Mouse (Mus musculus): ENCODE data around the gene Susd1. TPM values are rescaled to one million over a fixed set of nuclear protein-coding genes. Genes with fewer than 3 reads are reported as not detected.

Susd1 gene
- polyA plus RNA-seq, 1 experiment: 8.8 TPM

DNA sequence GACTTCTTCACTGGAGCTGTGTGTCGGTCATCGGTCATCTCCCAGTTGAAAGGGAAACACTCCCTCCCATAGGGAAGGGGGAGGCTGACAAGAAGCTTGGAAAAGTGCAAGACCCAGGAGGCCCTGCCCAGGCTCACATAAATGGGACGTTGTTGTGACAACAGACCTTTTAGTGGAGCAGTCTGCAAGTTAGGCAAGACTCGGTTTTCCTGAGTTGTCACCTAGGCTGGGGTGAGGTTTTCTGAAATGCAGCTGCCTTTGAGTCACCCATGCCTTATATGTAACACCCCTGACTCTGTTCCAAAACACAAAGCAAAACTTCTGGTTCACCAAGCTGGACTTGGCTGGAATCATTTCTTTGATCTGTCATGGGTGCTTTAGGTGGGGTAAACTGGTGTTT lies 39.1 kb downstream of the Susd1 start:
- peak; percentile 27 for DNase-seq
- peaks cover 7% of the 10 kb centered on the region; the same call in 1 of the 2 replicates for H3K4me1 ChIP-seq (ENCODE audit: control insufficient read depth, insufficient read depth, low read length)
- WGBS: 50% methylated on average over 4 of the region's 4 CpGs
- no peaks in the 10 kb centered on the region for H3K36me3 ChIP-seq (ENCODE audit: control insufficient read depth, insufficient read depth, low read length)
- no peaks in the 10 kb centered on the region for H3K27me3 ChIP-seq (replicated peaks; ENCODE audit: control insufficient read depth, insufficient read depth, low read length)
- peak overlapping the region; percentile 47; the same call in 1 of the 2 replicates for H3K27ac ChIP-seq (ENCODE audit: insufficient read depth, low read depth, low read length)
- TF ChIP-seq CTCF (conservative IDR thresholded peaks at IDR 0.05; ENCODE audit: insufficient read depth, insufficient read length, low read depth, low read length): no peak
- no peak for TF ChIP-seq POLR2A (IDR thresholded peaks at IDR 0.05; ENCODE audit: low read depth, low read length)
- no peak overlapping the region for H3K4me3 ChIP-seq (ENCODE audit: insufficient read depth, low read depth, low read length)

DNA sequence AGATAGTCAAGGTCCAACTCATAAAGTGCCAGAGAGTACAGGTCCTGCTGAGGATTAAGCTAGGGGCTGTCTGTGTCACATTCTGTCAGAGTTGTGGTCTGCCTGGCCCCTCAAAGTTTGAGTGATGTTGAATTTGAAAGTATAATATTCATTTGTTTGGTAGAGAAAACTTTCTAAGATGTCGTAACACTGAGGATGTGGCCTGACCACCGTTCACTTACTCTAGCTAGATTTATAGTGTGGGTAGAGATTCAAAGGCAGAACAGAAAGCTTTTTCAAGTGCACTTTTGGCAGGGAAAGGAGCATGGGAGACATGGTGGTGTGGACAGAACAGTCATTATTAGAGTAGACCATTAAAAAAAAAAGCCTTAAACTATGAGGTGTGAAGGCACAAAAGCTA lies 42.9 kb downstream of the Susd1 start:
- H3K27ac ChIP-seq (ENCODE audit: insufficient read depth, low read depth, low read length): no peak overlapping the region
- TF ChIP-seq POLR2A (IDR thresholded peaks at IDR 0.05; ENCODE audit: low read depth, low read length) (no peak), CTCF (conservative IDR thresholded peaks at IDR 0.05; ENCODE audit: insufficient read depth, insufficient read length, low read depth, low read length) (no peak)
- no peaks in the 10 kb centered on the region for H3K36me3 ChIP-seq (ENCODE audit: control insufficient read depth, insufficient read depth, low read length)
- peaks cover 11% of the 10 kb centered on the region; the same call in 1 of the 2 replicates for H3K4me1 ChIP-seq (ENCODE audit: control insufficient read depth, insufficient read depth, low read length)
- no peak overlapping the region for H3K4me3 ChIP-seq (ENCODE audit: insufficient read depth, low read depth, low read length)
- no peaks in the 10 kb centered on the region for H3K27me3 ChIP-seq (replicated peaks; ENCODE audit: control insufficient read depth, insufficient read depth, low read length)
- DNase-seq: no peak
- WGBS: 94% methylated on average over 2 of the region's 2 CpGs

DNA sequence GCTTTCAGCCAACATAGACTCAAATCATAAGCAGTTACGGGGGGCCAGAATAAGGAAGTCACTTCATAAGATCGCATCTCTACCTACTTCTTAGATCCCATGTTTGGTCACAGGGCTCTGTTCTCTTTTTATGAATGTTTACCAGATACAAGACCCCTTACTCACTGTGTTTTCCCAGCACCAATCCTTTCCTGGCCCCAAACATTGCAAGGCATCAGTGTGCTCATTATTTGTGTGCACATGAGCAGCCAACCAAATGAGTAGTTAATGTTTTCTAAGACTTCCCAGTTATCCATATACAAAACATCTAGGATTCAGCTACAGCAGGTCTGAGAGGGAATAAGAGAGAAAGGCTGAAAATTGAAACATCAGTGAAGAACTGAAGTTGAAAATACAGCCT lies 44.3 kb downstream of the Susd1 start:
- H3K27ac ChIP-seq (ENCODE audit: insufficient read depth, low read depth, low read length): no peak overlapping the region; the same call in 1 of the 2 replicates
- H3K27me3 ChIP-seq (replicated peaks; ENCODE audit: control insufficient read depth, insufficient read depth, low read length): no peaks in the 10 kb centered on the region
- no peak for TF ChIP-seq CTCF (conservative IDR thresholded peaks at IDR 0.05; ENCODE audit: insufficient read depth, insufficient read length, low read depth, low read length)
- no peak for TF ChIP-seq POLR2A (IDR thresholded peaks at IDR 0.05; ENCODE audit: low read depth, low read length)
- H3K4me1 ChIP-seq (ENCODE audit: control insufficient read depth, insufficient read depth, low read length): peaks cover 9% of the 10 kb centered on the region; the same call in 1 of the 2 replicates
- WGBS: 73% methylated on average over 2 of the region's 2 CpGs
- no peak overlapping the region for H3K4me3 ChIP-seq (ENCODE audit: insufficient read depth, low read depth, low read length)
- DNase-seq: peak; percentile 42
- H3K36me3 ChIP-seq (ENCODE audit: control insufficient read depth, insufficient read depth, low read length): no peaks in the 10 kb centered on the region

DNA sequence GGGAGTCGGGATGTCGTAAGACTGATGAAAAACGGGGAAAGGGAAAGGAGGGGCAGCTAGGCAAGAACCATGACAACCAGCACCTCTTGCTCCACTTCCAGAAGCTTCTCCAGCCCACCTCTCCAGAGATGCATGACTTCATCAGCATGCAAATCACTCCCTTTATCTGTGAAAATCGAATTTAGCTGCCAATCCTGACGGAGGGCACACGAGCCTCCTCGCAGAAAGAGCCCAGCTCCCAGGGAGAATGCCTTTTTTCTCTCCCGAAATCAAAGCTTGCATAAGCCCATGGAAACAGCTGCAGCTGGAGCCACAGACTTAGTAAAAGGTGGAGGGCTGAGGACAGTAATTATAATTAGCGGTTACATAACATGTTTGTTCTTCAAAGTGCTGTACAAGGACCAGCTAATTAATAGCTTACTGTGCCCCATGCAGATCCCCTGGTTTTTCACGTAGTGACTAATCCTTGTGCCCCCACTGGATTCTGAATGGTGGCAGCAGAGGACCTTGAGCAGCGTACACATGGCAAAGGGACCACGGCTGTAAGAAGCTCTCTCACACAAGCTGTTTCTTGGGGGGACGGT lies 49.9 kb downstream of the Susd1 start:
- DNase-seq: peak; percentile 39
- TF ChIP-seq CTCF (conservative IDR thresholded peaks at IDR 0.05; ENCODE audit: insufficient read depth, insufficient read length, low read depth, low read length): no peak; the same call in 1 of the 2 replicates
- no peak for TF ChIP-seq POLR2A (IDR thresholded peaks at IDR 0.05; ENCODE audit: low read depth, low read length)
- WGBS: 23% methylated on average over 13 of the region's 13 CpGs
- peak overlapping the region; percentile 80 for H3K27ac ChIP-seq (ENCODE audit: insufficient read depth, low read depth, low read length)
- H3K4me1 ChIP-seq (ENCODE audit: control insufficient read depth, insufficient read depth, low read length): peaks cover 16% of the 10 kb centered on the region
- H3K4me3 ChIP-seq (ENCODE audit: insufficient read depth, low read depth, low read length): peak overlapping the region; percentile 1; the same call in 1 of the 2 replicates
- no peaks in the 10 kb centered on the region for H3K27me3 ChIP-seq (replicated peaks; ENCODE audit: control insufficient read depth, insufficient read depth, low read length)
- no peaks in the 10 kb centered on the region for H3K36me3 ChIP-seq (ENCODE audit: control insufficient read depth, insufficient read depth, low read length)

DNA sequence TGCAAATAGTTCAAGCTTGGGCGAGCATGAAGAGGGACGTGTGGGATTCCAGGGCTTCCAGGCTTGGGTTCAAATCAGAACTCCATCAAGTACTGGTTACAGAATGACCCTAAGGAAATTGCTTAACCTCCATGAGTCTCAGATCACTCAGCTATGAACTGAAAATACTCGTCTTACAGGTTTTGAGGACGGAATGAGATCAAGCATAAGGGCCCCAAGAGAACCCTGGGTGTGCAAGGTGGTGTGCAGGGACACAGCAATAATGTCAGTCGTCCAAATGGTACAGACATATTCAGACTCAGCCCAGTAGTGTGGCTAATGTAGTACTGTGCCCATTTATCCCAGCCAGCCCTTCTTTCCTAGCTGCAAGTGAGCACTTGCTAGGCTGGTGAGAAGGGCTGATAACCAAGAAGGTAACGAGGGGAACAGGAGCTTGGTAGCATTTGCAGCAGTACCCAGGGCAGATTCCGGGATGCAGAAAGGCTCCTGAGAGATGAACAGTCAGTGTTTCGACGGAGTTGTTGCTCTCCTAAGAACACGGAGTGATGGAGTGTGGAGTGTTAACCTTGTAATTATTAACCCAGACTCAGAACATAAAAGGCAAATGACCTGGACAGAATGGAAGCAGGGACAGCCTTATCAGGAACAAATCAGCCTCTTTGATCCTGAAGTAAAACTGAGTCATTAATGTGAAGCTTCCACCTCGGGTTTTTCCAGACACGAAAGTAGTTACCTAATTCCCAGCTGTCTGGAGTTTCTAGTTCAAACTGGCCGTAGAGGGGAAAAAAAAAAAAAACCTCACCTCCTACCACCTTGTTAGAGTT lies 50.8 kb downstream of the Susd1 start:
- peaks cover 16% of the 10 kb centered on the region for H3K4me1 ChIP-seq (ENCODE audit: control insufficient read depth, insufficient read depth, low read length)
- no peak overlapping the region; the same call in 1 of the 2 replicates for H3K4me3 ChIP-seq (ENCODE audit: insufficient read depth, low read depth, low read length)
- WGBS: 35% methylated on average over 13 of the region's 13 CpGs
- H3K36me3 ChIP-seq (ENCODE audit: control insufficient read depth, insufficient read depth, low read length): no peaks in the 10 kb centered on the region
- peak overlapping the region; percentile 80 for H3K27ac ChIP-seq (ENCODE audit: insufficient read depth, low read depth, low read length)
- H3K27me3 ChIP-seq (replicated peaks; ENCODE audit: control insufficient read depth, insufficient read depth, low read length): no peaks in the 10 kb centered on the region
- TF ChIP-seq POLR2A (IDR thresholded peaks at IDR 0.05; ENCODE audit: low read depth, low read length): no peak
- no peak for TF ChIP-seq CTCF (conservative IDR thresholded peaks at IDR 0.05; ENCODE audit: insufficient read depth, insufficient read length, low read depth, low read length)
- DNase-seq: peak; percentile 70

DNA sequence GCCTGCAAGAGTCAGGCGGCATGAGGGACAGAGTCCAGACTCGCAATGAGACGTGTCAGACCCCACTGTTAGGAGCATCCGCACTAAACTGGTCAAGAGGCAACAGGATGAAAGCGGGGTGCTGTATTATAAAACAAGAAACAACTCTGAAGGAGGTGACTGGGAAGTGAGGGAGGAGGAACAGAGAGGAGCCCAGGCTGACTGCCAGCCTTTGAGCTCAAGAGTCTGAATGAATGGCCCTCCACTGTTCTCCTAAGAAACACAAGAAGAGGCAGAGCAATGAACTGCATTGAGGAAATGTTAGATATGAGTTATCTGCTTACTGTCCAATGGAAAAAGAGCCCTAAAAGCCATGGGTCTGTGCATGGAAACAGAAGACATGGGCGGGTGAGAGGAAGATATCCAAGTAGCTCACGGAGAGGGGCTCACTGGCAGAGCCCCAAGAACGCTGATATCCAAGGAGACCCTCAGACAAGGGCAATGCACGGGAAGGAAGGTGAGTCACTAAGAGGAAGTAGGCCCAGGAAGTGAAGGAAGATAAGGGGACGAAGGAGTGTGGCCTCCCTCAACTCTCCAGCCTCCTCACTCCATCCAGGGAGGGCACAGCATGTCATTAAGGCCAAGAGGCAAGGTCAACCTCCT lies 53.1 kb downstream of the Susd1 start:
- no peak overlapping the region for H3K27ac ChIP-seq (ENCODE audit: insufficient read depth, low read depth, low read length)
- no peaks in the 10 kb centered on the region for H3K27me3 ChIP-seq (replicated peaks; ENCODE audit: control insufficient read depth, insufficient read depth, low read length)
- TF ChIP-seq POLR2A (IDR thresholded peaks at IDR 0.05; ENCODE audit: low read depth, low read length) (no peak), CTCF (conservative IDR thresholded peaks at IDR 0.05; ENCODE audit: insufficient read depth, insufficient read length, low read depth, low read length) (no peak)
- no peak overlapping the region for H3K4me3 ChIP-seq (ENCODE audit: insufficient read depth, low read depth, low read length)
- H3K36me3 ChIP-seq (ENCODE audit: control insufficient read depth, insufficient read depth, low read length): no peaks in the 10 kb centered on the region
- H3K4me1 ChIP-seq (ENCODE audit: control insufficient read depth, insufficient read depth, low read length): peaks cover 16% of the 10 kb centered on the region
- 69% methylated on average over 10 of the region's 10 CpGs for WGBS
- DNase-seq: no peak

DNA sequence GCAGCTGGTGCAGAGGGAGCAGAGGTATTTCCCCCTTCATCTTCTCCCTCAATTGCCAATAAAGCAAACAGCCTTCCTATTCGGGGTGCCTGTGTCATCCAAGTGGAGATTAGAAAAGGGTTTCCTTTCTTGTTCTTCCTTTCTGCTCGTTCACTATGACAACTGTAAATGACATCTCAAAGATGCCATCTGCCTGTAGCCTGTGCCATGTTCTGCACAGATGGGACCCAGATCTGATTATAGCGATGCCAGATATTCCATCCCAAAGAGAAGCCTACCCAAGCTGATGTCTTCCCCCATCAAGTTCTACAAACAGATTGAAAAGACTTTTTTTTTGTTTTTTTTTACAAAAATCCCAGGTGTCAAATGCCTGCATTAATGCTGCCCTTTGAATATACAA lies 54.6 kb downstream of the Susd1 start:
- Histone ChIP-seq H3K27ac (ENCODE audit: insufficient read depth, low read depth, low read length) (no peak overlapping the region), H3K27me3 (replicated peaks; ENCODE audit: control insufficient read depth, insufficient read depth, low read length) (no peaks in the 10 kb centered on the region), H3K4me1 (ENCODE audit: control insufficient read depth, insufficient read depth, low read length) (peaks cover 14% of the 10 kb centered on the region), H3K4me3 (ENCODE audit: insufficient read depth, low read depth, low read length) (no peak overlapping the region), H3K36me3 (ENCODE audit: control insufficient read depth, insufficient read depth, low read length) (no peaks in the 10 kb centered on the region)
- 87% methylated on average over 3 of the region's 3 CpGs for WGBS
- no peak for DNase-seq
- no peak for TF ChIP-seq POLR2A (IDR thresholded peaks at IDR 0.05; ENCODE audit: low read depth, low read length)
- TF ChIP-seq CTCF (conservative IDR thresholded peaks at IDR 0.05; ENCODE audit: insufficient read depth, insufficient read length, low read depth, low read length): no peak
